Mouse (Mus musculus) NIH3T3 (cell line): ENCODE data around the gene Cacng2.
"Not testable (repeated sequence)": the region's sequence is repeated elsewhere in the genome, so short reads cannot be mapped to it uniquely, and the experiment has no call there.

Source experiments
- DNase-seq: peaks from one replicate; pipeline ENCODE4 v3.0.0-alpha.2; 2012; ENCODE audit warnings: low read depth

Gene Cacng2

GRCm38 (mm10) chr15:78008206-78008605 lies 111.6 kb downstream of the Cacng2 start:
- DNase-seq, result not testable (repeated sequence)

- peak; percentile 12 for DNase-seq
These were observed 115.9 kb downstream of the Cacng2 start for GRCm38 (mm10) chr15:78003929-78004328.

GRCm38 (mm10) chr15:78001400-78001799 lies 118.4 kb downstream of the Cacng2 start:
- no peak for DNase-seq

DNA sequence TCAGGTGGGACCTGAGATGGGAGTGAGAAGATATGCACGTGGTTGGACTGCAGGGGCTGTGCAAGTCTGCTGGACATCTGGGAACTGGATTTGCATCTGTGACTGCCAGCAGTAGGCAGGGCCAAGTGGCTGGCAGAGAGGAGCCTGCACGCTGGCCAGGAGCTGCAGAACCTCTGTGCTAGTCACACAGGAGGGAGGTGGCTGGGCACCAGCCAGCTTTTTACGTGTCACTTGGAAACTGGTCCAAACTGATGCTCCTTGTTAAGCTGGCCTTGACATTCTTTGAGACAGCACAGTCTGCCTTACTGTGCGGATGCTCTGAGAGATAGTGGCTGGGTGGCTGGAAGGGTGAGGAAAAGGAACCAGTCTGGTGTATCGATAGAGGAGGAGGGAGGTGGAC lies 131.3 kb downstream of the Cacng2 start:
- peak; percentile 17 for DNase-seq

GRCm38 (mm10) chr15:77983391-77983790 lies 136.4 kb downstream of the Cacng2 start:
- peak; percentile 54 for DNase-seq

DNA sequence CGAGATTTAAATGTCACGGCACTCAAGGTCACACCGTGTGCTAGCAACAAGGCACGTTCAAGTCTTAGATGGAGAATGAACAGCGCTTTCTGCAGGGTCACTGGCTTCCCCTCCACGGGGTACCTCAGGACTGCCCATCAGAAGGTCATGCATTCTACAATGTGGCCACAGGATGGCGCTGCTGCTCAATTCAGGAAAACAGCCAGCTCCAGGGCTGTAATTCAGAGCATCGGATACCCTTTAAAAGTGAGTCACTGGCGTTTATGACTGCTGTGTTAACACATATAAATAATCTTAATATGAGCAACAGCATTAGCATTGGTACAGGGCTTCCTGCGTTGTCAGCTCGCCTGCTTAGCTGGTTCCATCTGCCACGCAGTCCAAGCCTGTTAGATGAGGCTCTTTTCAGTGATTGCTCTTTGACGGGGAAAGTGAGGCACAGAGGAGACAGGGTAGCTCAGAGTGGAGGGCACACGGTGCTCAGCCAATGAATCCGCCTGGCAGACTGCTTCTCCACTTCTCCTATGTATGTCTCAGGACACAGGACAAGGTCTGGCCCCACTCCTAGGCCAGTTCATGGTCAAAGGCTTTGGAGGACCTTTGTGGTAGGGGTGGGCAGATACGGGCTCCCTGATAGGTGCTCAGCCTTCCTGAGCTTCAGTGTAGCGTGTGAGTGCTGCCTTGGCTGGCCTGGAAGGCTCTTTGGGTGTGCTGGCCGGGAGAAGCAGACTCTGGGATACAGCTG lies 137.5 kb downstream of the Cacng2 start:
- peak; percentile 91 for DNase-seq

GRCm38 (mm10) chr15:77981181-77981680 lies 138.6 kb downstream of the Cacng2 start:
- DNase-seq, result no peak

GRCm38 (mm10) chr15:77979427-77979865 lies 140.4 kb downstream of the Cacng2 start:
- DNase-seq, result no peak

DNA sequence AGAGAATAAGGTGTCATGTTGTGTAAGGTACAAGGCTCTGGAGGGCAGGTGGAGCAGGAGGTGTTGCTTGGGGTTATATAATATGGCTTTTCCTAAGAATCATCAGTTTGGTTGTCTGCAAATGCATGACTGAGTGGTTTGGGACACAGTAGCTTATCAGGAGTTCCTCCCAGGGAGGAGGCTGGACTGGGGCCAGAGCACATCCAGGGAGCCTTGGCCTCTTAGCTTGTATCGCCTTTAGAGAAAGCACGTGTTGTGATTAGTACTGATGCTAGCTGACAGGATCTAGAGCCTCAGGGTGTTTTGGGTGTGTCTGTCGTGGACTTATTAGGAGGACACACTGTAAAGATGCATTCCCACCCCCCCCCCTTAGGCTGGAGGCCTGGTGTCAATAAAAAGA lies 142.2 kb downstream of the Cacng2 start:
- no peak for DNase-seq

GRCm38 (mm10) chr15:77974165-77974841 lies 145.5 kb downstream of the Cacng2 start:
- DNase-seq, result no peak

- DNase-seq, result peak; percentile 98
These were observed 149.1 kb downstream of the Cacng2 start, which contains the start of gene Eif3d for GRCm38 (mm10) chr15:77970470-77971292. Gene Eif3d (minus strand): TSS chr15:77970813.

GRCm38 (mm10) chr15:77969940-77970469 lies 149.8 kb downstream of the Cacng2 start:
- peak; percentile 44 for DNase-seq

DNA sequence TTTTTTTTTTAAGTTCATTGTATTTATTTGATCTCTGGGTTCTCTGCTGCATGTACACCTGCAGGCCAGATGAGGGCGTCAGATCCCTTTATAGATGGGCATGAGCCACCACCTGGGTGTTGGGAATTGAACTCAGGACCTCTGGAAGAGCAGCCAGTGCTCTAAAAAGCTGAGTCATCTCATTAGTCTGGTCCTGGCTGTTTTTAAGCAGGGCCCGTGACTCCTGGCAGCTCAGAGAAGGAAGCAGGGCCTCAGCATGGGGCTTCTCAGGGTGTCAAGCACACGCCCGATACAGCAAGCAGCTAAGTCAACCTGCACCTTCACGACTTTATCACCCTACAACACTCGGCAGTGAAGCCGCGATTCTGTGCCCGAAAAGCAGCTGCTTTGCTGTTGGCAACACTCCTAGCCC lies 154.7 kb downstream of the Cacng2 start:
- no peak for DNase-seq

DNA sequence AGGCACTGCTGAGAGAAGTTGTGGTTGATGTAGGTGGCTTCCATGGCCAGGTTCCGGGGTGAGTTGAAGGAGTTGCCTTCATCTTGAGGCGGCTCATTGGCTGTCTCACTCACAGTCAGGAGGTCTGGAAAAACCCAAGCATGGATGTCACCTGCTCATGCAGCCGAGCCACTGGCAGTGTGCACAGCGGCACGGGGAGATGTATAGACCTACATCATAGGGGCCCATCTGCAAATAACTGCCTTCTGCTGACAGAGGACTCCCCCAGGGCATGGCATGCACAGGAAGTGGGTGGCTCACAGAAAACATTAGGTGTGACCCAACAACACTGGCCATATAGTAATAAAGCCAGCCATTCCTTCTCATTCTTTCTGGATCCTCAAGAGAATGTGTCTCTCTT lies 157.4 kb downstream of the Cacng2 start:
- no peak for DNase-seq

- no peak for DNase-seq
These were observed 159.1 kb downstream of the Cacng2 start for GRCm38 (mm10) chr15:77960693-77961092.

DNA sequence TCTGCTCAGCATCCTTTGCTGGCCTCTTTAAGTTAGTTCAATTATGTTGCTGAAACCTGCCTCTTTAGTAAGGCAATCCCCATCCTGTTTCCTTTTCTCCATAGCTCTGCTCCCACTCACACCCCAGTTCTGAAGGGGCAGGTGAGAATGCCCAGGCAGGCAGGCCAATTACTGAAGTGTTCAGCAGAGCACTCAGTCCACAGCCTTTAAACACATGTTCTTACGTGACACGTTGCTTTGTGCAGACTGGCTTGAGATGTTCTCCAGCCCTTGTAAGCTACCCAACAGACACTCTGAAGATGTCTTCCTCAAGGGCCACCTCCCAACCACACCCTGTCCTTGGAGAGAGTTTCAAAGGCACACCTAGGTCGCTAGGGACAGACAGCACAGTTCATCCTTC lies 161.8 kb downstream of the Cacng2 start:
- DNase-seq, result no peak

DNA sequence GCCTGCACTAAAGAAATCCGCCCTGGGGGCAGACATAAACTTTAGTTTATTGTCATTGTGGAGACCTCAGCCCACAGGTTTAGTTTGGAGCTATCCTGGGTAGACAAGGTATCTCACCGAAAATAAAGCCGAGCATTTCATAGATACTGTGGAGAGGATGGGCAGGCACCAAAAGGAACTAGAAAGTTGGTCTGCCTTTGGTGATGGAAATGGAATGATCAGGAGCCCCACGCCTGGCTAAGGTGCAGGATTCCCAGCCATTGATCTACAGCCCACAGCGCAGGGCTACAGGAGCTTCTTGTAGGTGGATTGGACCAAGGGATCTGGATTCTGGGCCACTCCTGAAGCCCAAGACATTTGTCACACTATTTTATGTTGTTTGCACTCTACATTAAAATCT lies 162.2 kb downstream of the Cacng2 start:
- DNase-seq, result no peak

DNA sequence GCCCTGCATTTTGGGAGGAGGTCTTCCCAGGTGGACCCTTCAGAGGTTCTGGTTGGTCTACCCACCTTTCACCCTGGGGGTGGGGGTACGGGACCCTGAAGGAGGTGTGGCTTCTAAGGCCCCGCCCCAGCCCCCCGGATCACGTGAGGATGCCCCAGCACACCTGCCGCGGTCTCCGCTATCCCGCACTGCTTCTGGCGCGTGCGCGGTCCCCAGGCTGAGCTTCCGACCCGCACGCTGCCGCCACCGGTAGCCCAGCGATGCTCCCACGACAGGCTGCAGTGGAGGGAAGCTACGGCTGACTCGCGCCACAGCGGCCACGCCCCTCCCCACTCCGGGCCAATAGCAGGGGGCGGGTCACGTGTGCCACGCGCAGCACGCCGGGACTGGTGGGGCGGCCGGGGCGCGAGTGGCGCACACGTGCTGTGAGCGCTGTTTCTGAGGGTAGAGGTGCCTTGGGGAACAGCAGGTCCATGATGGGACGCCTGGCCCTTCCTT lies 163.4 kb downstream of the Cacng2 start, which contains the start of gene Foxred2:
Gene Foxred2 (minus strand): TSS at position 319 of the 498 bp plus-strand sequence.
- no peak for DNase-seq

GRCm38 (mm10) chr15:77955440-77956403 lies 164.1 kb downstream of the Cacng2 start:
- DNase-seq, result no peak

GRCm38 (mm10) chr15:77954362-77954761 lies 165.5 kb downstream of the Cacng2 start:
- DNase-seq, result no peak

DNA sequence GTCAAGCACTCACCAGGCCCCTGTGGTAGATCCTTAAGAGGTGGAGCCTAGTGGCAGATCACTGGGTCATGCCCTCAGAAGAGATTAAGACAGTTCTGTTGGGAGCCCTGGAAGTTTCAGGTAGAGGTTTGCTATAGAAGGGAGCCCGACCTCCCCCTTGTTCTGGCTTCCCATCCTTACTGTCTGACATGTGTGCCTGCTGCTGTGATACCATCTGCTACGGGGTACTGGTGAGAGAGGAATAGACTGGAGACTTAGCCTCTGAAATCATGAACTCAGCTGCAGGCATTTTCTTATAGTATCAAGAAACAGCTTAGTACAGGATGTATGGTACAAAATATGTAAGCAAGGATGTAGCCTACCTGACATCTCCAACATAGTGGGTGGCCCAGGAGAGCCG lies 166.9 kb downstream of the Cacng2 start:
- no peak for DNase-seq
